Mouse (Mus musculus): ENCODE data around the gene Rab8a. TPM values are rescaled to one million over a fixed set of nuclear protein-coding genes. Genes with fewer than 3 reads are reported as not detected.

Rab8a gene
- polyA plus RNA-seq (2012; rRNA removed; ENCODE audit: low replicate concordance), result 29.9 and 44.0 TPM in 2 replicates

GRCm38 (mm10) chr8:72160707-72161697, at the start of gene Rab8a:
TSS of gene Rab8a (plus strand) at chr8:72161200.

GRCm38 (mm10) chr8:72134756-72135445, 26.1 kb upstream of the Rab8a start, which contains the start of gene Tpm4:
TSS of gene Tpm4 (plus strand) at chr8:72134975.

GRCm38 (mm10) chr8:72189417-72190214, 28.6 kb downstream of the Rab8a start, which contains the start of gene Hsh2d:
TSS of gene Hsh2d (plus strand) at chr8:72189638.

DNA sequence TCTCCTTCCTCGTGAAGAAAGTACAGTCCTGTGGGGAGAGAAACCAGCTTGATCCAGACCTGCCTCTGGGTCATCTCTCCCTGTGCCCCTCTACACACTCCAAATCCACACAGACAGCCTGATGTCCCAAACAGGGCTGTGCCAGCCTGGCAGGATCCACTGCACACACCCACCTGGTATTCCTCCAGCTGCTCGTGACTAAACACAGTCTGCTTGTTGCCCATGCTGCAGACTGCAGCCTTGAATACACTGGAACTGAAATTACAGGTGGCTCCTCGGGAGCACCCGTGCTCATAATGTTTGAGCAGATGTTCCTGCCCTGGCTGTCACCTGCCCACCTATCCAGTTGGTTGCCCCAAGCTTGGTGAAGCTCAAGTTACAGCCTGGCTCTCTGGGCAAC, 51.8 kb downstream of the Rab8a start, which contains the start of gene Cib3:
Gene Cib3, minus strand, starts transcription at position 87 of the 400 bp plus-strand sequence.

GRCm38 (mm10) chr8:72213536-72213935, 52.5 kb downstream of the Rab8a start, which contains the start of gene Gm11034:
TSS of gene Gm11034 (minus strand) at chr8:72213636.

DNA sequence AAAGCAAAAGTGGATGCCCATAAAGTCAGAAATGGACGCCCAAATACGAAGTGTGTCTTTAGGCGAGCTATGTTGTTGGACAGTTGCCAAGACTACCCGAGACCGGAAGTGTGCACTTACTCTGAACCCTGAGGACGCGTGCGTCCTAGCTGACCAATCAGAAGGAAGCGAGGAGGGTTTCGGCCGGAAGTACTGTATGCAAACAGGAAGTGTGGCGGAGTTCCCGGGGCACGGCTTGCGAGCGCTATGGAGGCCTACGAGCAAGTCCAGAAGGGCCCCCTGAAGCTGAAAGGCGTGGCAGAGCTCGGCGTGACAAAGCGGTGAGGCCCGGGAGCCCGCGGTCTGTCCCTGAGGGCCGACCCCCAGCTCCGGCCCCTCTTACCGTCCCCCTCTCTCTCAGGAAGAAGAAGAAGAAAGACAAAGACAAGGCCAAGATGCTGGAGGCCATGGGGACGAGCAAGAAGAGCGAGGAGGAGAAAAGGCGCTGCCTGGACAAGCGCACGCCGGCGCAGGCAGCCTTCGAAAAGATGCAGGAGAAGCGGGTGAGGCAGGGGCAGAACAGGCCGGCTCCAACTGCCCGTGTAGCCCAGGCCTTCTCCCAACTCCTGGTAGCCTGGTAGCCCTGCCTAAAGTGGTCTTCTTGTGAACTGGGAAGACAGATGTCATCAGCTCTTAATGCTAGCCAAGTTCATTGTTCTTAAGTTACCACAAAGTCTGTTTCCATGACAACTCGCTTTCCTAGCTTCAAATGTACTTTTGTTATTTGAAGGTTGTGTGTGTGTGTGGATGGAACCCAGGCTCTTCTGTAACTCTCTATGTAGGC, 58.8 kb downstream of the Rab8a start, which contains the start of gene Fam32a:
Gene Fam32a, plus strand, starts transcription at position 190 of the 823 bp plus-strand sequence.

Other genes with a start within 250 kb of the Rab8a start
- gene Zfp961, start 210.2 kb upstream of the Rab8a start, polyA plus RNA-seq (2012; rRNA removed; ENCODE audit: low replicate concordance), result 2.8 and 6.7 TPM in 2 replicates
- gene Cyp4f18, start 151.6 kb upstream of the Rab8a start, polyA plus RNA-seq (2012; rRNA removed; ENCODE audit: low replicate concordance), result 24.4 and 32.5 TPM in 2 replicates
- gene Olfr372, start 120.0 kb upstream of the Rab8a start, polyA plus RNA-seq (2012; rRNA removed; ENCODE audit: low replicate concordance), result not detected in 2 replicates
- gene Olfr373, start 78.0 kb upstream of the Rab8a start, polyA plus RNA-seq (2012; rRNA removed; ENCODE audit: low replicate concordance), result not detected in 2 replicates
- 0.01 TPM in 1 of 2 replicates, not detected in the other for gene Olfr374, start 54.2 kb upstream of the Rab8a start, polyA plus RNA-seq (2012; rRNA removed; ENCODE audit: low replicate concordance)
- 85.9 and 92.6 TPM in 2 replicates for gene Tpm4, start 26.2 kb upstream of the Rab8a start, polyA plus RNA-seq (2012; rRNA removed; ENCODE audit: low replicate concordance)
- 5.5 and 10.6 TPM in 2 replicates for gene Hsh2d, start 28.4 kb downstream of the Rab8a start, polyA plus RNA-seq (2012; rRNA removed; ENCODE audit: low replicate concordance)
- gene Cib3, start 51.6 kb downstream of the Rab8a start, polyA plus RNA-seq (2012; rRNA removed; ENCODE audit: low replicate concordance), result 0.14 and 0.19 TPM in 2 replicates
- not detected in 2 replicates for gene Gm11034, start 52.4 kb downstream of the Rab8a start, polyA plus RNA-seq (2012; rRNA removed; ENCODE audit: low replicate concordance)
- 31.5 and 53.5 TPM in 2 replicates for gene Fam32a, start 58.5 kb downstream of the Rab8a start, polyA plus RNA-seq (2012; rRNA removed; ENCODE audit: low replicate concordance)
- gene Ap1m1, start 78.8 kb downstream of the Rab8a start, polyA plus RNA-seq (2012; rRNA removed; ENCODE audit: low replicate concordance), result 87.1 and 87.7 TPM in 2 replicates
- gene Gm10282, start 144.1 kb downstream of the Rab8a start, polyA plus RNA-seq (2012; rRNA removed; ENCODE audit: low replicate concordance), result 0.70 and 1.5 TPM in 2 replicates
- 40.6 and 287 TPM in 2 replicates for gene Klf2, start 157.8 kb downstream of the Rab8a start, polyA plus RNA-seq (2012; rRNA removed; ENCODE audit: low replicate concordance)